Mouse (Mus musculus) stomach, embryonic 15.5 days (tissue): ENCODE results near the gene 2900011O08Rik. TPM values are rescaled to one million over a fixed set of nuclear protein-coding genes. Genes with fewer than 3 reads are reported as not detected.

Source experiments
- microRNA-seq: library from miRNA; unstranded; fragments of <30 nt; microRNA quantifications from one replicate; pipeline ENCODE4, GENCODE M21; 2016
- polyA plus RNA-seq: library from polyadenylated mRNA; unstranded; fragments of >200 nt; fragmentation: Nextera tagmentation; extraction: Ambion mirVana; gene quantifications from 2 replicates; pipeline ENCODE4 v1.2.1, GENCODE M21; 2015

Gene 2900011O08Rik
- polyA plus RNA-seq, 1 experiment from 2014 or later: 2.4 TPM

Small RNA genes lying within 50 kb of the gene (microRNA-seq; reads per million reads assigned to microRNA genes)
- not detected for gene Gm27671

Other genes with a start within 250 kb of the 2900011O08Rik start
- 53.4 and 56.8 TPM in 2 replicates for gene Rrn3, start 205.9 kb upstream of the 2900011O08Rik start, polyA plus RNA-seq
- 160 and 174 TPM in 2 replicates for gene Ntan1, start 167.8 kb upstream of the 2900011O08Rik start, polyA plus RNA-seq
- 96.8 and 108 TPM in 2 replicates for gene Pdxdc1, start 83.5 kb upstream of the 2900011O08Rik start, polyA plus RNA-seq
- gene Mpv17l, start 83.4 kb upstream of the 2900011O08Rik start, polyA plus RNA-seq: 15.4 and 17.6 TPM in 2 replicates
- not detected in 2 replicates for gene Ifitm7, start 284 bp downstream of the 2900011O08Rik start, polyA plus RNA-seq
- gene Nde1, start 176.7 kb downstream of the 2900011O08Rik start, polyA plus RNA-seq: 85.0 and 85.7 TPM in 2 replicates
- 14.9 and 15.3 TPM in 2 replicates for gene Marf1, start 176.7 kb downstream of the 2900011O08Rik start, polyA plus RNA-seq